Mouse (Mus musculus) lung, postnatal 4 days (tissue): ENCODE measurements around the gene Chic2.

Experiments used
- DNase-seq, 2 experiments: peaks; one replicate each; pipeline ENCODE4 v3.0.0; 2021

Gene Chic2

GRCm38 (mm10) chr5:74974061-74974581, 70.5 kb downstream of the Chic2 start:
- DNase-seq = peak; percentile 49 to 81

- no peak for DNase-seq
Measured at GRCm38 (mm10) chr5:74971418-74971817, 73.2 kb downstream of the Chic2 start.

GRCm38 (mm10) chr5:74969341-74969740, 75.2 kb downstream of the Chic2 start:
- DNase-seq = no peak

GRCm38 (mm10) chr5:74967882-74968281, 76.7 kb downstream of the Chic2 start:
- DNase-seq = no peak

- DNase-seq = no peak
Measured at GRCm38 (mm10) chr5:74966891-74967290, 77.7 kb downstream of the Chic2 start.

GRCm38 (mm10) chr5:74962771-74963170, 81.8 kb downstream of the Chic2 start:
- DNase-seq = peak in 1 of 2 experiments; percentile 49

GRCm38 (mm10) chr5:74960840-74961543, 83.6 kb downstream of the Chic2 start:
- peak; percentile 62 to 73 for DNase-seq

- DNase-seq = no peak
Measured at GRCm38 (mm10) chr5:74960306-74960705, 84.3 kb downstream of the Chic2 start.

- peak; percentile 47 to 52 for DNase-seq
Measured at GRCm38 (mm10) chr5:74957293-74958076, 87.1 kb downstream of the Chic2 start.

- no peak for DNase-seq
Measured at GRCm38 (mm10) chr5:74956335-74956734, 88.2 kb downstream of the Chic2 start.

GRCm38 (mm10) chr5:74955565-74955964, 89.0 kb downstream of the Chic2 start:
- DNase-seq = no peak

GRCm38 (mm10) chr5:74952938-74953337, 91.6 kb downstream of the Chic2 start:
- no peak for DNase-seq

- DNase-seq = no peak
Measured at GRCm38 (mm10) chr5:74951375-74951774, 93.2 kb downstream of the Chic2 start.

GRCm38 (mm10) chr5:74949298-74949697, 95.3 kb downstream of the Chic2 start:
- no peak for DNase-seq

GRCm38 (mm10) chr5:74948482-74948881, 96.1 kb downstream of the Chic2 start:
- no peak for DNase-seq
